Mouse (Mus musculus): ENCODE data around the gene Igfn1. TPM values are rescaled to one million over a fixed set of nuclear protein-coding genes. Genes with fewer than 3 reads are reported as not detected.
A peak's percentile ranks its signal among the peaks of the same experiment; 100 is the strongest.

Igfn1 gene
- polyA plus RNA-seq, 1 experiment from 2014 or later, result not detected

DNA sequence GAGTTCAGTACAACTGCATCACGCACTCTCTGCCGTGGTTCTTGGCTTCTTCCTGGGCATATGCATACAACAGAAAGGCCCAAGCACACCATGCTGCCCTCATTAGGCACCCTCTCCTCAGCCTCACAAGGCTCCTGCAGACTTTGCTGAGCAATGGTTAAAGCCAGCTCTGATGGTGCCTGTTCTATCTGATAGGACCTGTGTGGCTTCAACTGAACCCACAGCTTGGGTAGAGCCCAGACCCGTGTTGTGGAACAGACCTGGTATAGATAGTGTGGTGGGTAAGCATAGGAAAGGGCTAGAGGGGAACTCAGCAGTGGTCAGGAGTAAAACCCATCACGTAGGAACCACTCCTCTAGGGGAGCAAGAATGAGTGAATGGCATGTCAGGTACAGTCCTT, 92.5 kb downstream of the Igfn1 start:
- Histone ChIP-seq H3K27me3 (replicated peaks; ENCODE audit: control insufficient read depth, insufficient read depth, low read length) (peaks cover 24% of the 10 kb centered on the region), H3K4me3 (ENCODE audit: low read depth, low read length) (no peak overlapping the region), H3K4me2 (ENCODE audit: low read length) (no peak overlapping the region), H3K36me3 (ENCODE audit: control insufficient read depth, insufficient read depth, low read length) (no peaks in the 10 kb centered on the region), H3K9me3 (replicated peaks; ENCODE audit: control insufficient read depth, low read length) (no peaks in the 10 kb centered on the region), H3K9ac (ENCODE audit: low read length) (no peak overlapping the region), H3K4me1 (ENCODE audit: control insufficient read depth, insufficient read depth, low read length) (0 out of 2 replicates have a peak, but pooled peaks cover 6% of the 10 kb centered on the region), H3K27ac (ENCODE audit: low read depth, low read length) (no peak overlapping the region)
- WGBS, result 75% methylated on average over 4 of the region's 4 CpGs
- no peak for DNase-seq (ENCODE audit: low spot score)
- ATAC-seq, result no peak

DNA sequence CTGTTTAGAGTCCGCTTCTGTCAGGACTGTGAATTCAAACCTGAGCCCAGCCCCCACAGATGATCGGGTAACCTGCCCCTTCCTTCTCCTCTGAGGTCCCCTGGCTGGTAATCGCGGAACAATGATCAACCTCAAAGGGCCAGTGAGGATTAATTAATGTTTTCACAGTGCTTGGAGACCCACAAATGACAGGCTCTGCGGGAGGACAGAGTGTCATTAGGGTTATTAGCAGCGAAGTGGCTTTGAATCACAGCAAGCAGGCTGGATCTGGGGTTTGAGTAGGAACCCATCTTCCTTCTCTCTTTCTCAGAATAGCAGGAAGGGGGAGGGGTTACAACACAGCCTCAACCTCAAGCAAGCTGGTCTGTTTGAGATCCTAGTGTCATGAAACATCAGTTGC, 96.8 kb downstream of the Igfn1 start:
- no peak overlapping the region for H3K4me2 ChIP-seq (ENCODE audit: low read length)
- peak; percentile 7 for DNase-seq (ENCODE audit: low spot score)
- no peaks in the 10 kb centered on the region for H3K27me3 ChIP-seq (replicated peaks; ENCODE audit: control insufficient read depth, insufficient read depth, low read length)
- H3K9ac ChIP-seq (ENCODE audit: low read length), result no peak overlapping the region
- 0% methylated on average over 6 of the region's 6 CpGs for WGBS
- no peaks in the 10 kb centered on the region for H3K9me3 ChIP-seq (replicated peaks; ENCODE audit: control insufficient read depth, low read length)
- ATAC-seq, result no peak
- H3K36me3 ChIP-seq (ENCODE audit: control insufficient read depth, insufficient read depth, low read length), result no peaks in the 10 kb centered on the region
- no peak overlapping the region for H3K27ac ChIP-seq (ENCODE audit: low read depth, low read length)
- 0 out of 2 replicates have a peak, but pooled peaks cover 6% of the 10 kb centered on the region for H3K4me1 ChIP-seq (ENCODE audit: control insufficient read depth, insufficient read depth, low read length)
- no peak overlapping the region for H3K4me3 ChIP-seq (ENCODE audit: low read depth, low read length)

DNA sequence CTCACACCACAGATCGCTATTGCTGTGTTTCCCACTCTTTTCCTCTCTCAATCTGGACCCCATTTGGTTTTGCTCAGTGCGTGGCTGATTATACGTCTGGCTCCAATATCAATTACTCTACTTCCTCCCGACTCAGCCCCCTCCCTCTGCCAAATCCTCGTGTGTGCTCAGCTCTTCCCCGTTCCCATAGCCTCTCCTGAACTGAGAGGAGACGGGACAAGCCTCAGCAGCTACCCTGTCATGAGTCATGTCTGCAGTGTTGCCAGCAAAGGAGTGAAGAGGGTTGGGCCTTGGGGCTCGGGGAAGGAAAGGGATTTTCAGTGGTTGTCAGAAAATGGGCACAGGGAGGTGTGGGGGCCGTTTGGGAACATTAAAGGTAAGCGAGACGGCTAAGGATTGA, 99.4 kb downstream of the Igfn1 start:
- no peak overlapping the region for H3K4me2 ChIP-seq (ENCODE audit: low read length)
- no peaks in the 10 kb centered on the region for H3K9me3 ChIP-seq (replicated peaks; ENCODE audit: control insufficient read depth, low read length)
- 71% methylated on average over 11 of the region's 11 CpGs for WGBS
- no peaks in the 10 kb centered on the region for H3K27me3 ChIP-seq (replicated peaks; ENCODE audit: control insufficient read depth, insufficient read depth, low read length)
- 0 out of 2 replicates have a peak, but pooled peaks cover 6% of the 10 kb centered on the region for H3K4me1 ChIP-seq (ENCODE audit: control insufficient read depth, insufficient read depth, low read length)
- DNase-seq (ENCODE audit: low spot score), result no peak
- H3K9ac ChIP-seq (ENCODE audit: low read length), result no peak overlapping the region
- ATAC-seq, result no peak
- H3K4me3 ChIP-seq (ENCODE audit: low read depth, low read length), result no peak overlapping the region
- no peaks in the 10 kb centered on the region for H3K36me3 ChIP-seq (ENCODE audit: control insufficient read depth, insufficient read depth, low read length)
- no peak overlapping the region for H3K27ac ChIP-seq (ENCODE audit: low read depth, low read length)

Other genes with a start within 250 kb of the Igfn1 start
- 16.4 and 17.4 TPM in 2 replicates for gene Phlda3, start 240.2 kb downstream of the Igfn1 start, polyA plus RNA-seq (2014; fragmentation: Nextera tagmentation; extraction: Ambion mirVana)
- gene Tnni1, start 226.9 kb downstream of the Igfn1 start, polyA plus RNA-seq (2014; fragmentation: Nextera tagmentation; extraction: Ambion mirVana), result 0.39 TPM in 1 of 2 replicates, not detected in the other
- 0.19 and 0.24 TPM in 2 replicates for gene Lad1, start 187.7 kb downstream of the Igfn1 start, polyA plus RNA-seq (2014; fragmentation: Nextera tagmentation; extraction: Ambion mirVana)
- 0.37 and 0.62 TPM in 2 replicates for gene Tnnt2, start 170.0 kb downstream of the Igfn1 start, polyA plus RNA-seq (2014; fragmentation: Nextera tagmentation; extraction: Ambion mirVana)
- not detected in 2 replicates for gene Pkp1, start 87.1 kb downstream of the Igfn1 start, polyA plus RNA-seq (2014; fragmentation: Nextera tagmentation; extraction: Ambion mirVana)
- gene Tmem9, start 1.8 kb upstream of the Igfn1 start, polyA plus RNA-seq (2014; fragmentation: Nextera tagmentation; extraction: Ambion mirVana), result 129 and 143 TPM in 2 replicates
- gene Ascl5, start 44.5 kb upstream of the Igfn1 start, polyA plus RNA-seq (2014; fragmentation: Nextera tagmentation; extraction: Ambion mirVana), result not detected in 2 replicates
- 0.08 and 0.46 TPM in 2 replicates for gene Cacna1s, start 46.4 kb upstream of the Igfn1 start, polyA plus RNA-seq (2014; fragmentation: Nextera tagmentation; extraction: Ambion mirVana)
- gene Kif21b, start 125.0 kb upstream of the Igfn1 start, polyA plus RNA-seq (2014; fragmentation: Nextera tagmentation; extraction: Ambion mirVana), result 52.4 and 61.5 TPM in 2 replicates
- gene Mroh3, start 206.5 kb upstream of the Igfn1 start, polyA plus RNA-seq (2014; fragmentation: Nextera tagmentation; extraction: Ambion mirVana), result not detected in 2 replicates
- gene Inava, start 227.9 kb upstream of the Igfn1 start, polyA plus RNA-seq (2014; fragmentation: Nextera tagmentation; extraction: Ambion mirVana), result 5.2 and 5.9 TPM in 2 replicates